Mouse (Mus musculus): ENCODE results near the gene Gm20517. TPM values are rescaled to one million over a fixed set of nuclear protein-coding genes. Genes with fewer than 3 reads are reported as not detected.

Gm20517 gene
- polyA plus RNA-seq, 1 experiment from 2014 or later = 0.98 TPM

DNA sequence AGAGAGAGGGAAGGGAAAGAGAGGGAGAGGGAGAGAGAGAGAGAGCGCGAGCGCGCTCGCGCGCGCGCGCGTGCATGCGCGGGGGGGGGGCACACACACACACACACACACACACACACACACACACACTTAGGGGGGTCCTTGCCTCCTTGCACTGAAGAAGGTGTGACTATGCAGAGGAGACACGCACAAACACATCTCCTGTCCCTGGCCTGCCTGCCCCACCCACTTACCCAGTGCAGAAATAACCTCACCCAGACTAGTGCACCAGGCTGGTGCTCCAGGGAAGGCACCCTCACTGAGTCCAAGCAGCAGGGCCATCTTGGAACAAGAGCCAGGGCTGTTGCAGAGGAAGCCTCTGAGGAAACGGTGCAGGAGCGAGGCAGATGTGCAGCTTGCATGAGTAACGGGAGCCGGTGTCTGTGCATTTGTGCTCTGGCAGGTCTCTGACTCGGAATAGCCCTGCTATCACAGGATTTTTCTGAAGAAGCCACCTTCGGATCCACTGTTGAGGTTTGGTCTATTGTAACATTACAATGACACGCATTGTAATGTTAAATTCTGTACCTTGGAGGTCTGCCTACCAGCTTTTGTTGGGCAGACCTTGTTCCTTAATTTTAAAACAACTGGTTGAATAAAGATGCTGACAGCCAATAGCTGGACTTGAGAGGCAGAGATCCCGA lies 101.6 kb downstream of the Gm20517 start:
- H3K9ac ChIP-seq (replicated peaks; ENCODE audit: low read length) = no peak overlapping the region
- 47% methylated on average over 17 of the region's 22 CpGs for WGBS
- no peaks in the 10 kb centered on the region for H3K36me3 ChIP-seq (replicated peaks; ENCODE audit: control insufficient read depth, insufficient read depth, low read depth, low read length)
- no peak overlapping the region for H3K27ac ChIP-seq (replicated peaks; ENCODE audit: low read depth, low read length)
- no peak overlapping the region for H3K4me2 ChIP-seq (ENCODE audit: low read depth, low read length)
- no peak for ATAC-seq (replicated peaks; ENCODE audit: insufficient number of reproducible peaks, low FRiP score, low TSS enrichment, low read depth)
- H3K4me3 ChIP-seq (ENCODE audit: low read depth, low read length) = no peak overlapping the region
- DNase-seq (ENCODE audit: low spot score) = no peak
- H3K4me1 ChIP-seq (ENCODE audit: control insufficient read depth, insufficient read depth, low read length) = no peaks in the 10 kb centered on the region
- H3K9me3 ChIP-seq (replicated peaks; ENCODE audit: control insufficient read depth, low read length) = no peaks in the 10 kb centered on the region
- no peaks in the 10 kb centered on the region for H3K27me3 ChIP-seq (ENCODE audit: control insufficient read depth, insufficient read depth, low read length)

DNA sequence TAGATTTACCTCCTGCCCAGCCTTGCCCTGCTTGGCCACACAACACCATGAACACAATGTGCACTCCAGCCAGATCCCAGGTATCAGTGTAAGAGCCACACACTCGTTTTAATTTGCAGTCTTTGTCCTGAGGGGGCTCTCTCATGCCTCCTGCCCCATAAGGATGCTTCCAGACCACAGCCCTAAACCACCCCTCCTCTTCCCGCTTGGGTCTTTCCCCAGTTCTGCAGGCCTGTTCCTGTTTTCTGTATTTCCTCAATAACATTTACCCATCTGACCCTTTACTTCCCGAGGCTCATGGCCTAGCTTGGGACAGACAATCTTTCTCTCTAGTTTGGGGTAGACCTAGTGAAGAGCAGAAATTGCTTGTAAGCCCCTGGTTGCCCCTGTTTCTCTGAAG lies 103.6 kb downstream of the Gm20517 start:
- H3K36me3 ChIP-seq (replicated peaks; ENCODE audit: control insufficient read depth, insufficient read depth, low read depth, low read length) = no peaks in the 10 kb centered on the region
- H3K4me2 ChIP-seq (ENCODE audit: low read depth, low read length) = no peak overlapping the region
- WGBS = 61% methylated on average over 3 of the region's 3 CpGs
- no peak overlapping the region for H3K27ac ChIP-seq (replicated peaks; ENCODE audit: low read depth, low read length)
- H3K27me3 ChIP-seq (ENCODE audit: control insufficient read depth, insufficient read depth, low read length) = no peaks in the 10 kb centered on the region
- ATAC-seq (replicated peaks; ENCODE audit: insufficient number of reproducible peaks, low FRiP score, low TSS enrichment, low read depth) (no peak), DNase-seq (ENCODE audit: low spot score) (no peak)
- H3K9ac ChIP-seq (replicated peaks; ENCODE audit: low read length) = no peak overlapping the region
- no peaks in the 10 kb centered on the region for H3K4me1 ChIP-seq (ENCODE audit: control insufficient read depth, insufficient read depth, low read length)
- H3K4me3 ChIP-seq (ENCODE audit: low read depth, low read length) = no peak overlapping the region
- no peaks in the 10 kb centered on the region for H3K9me3 ChIP-seq (replicated peaks; ENCODE audit: control insufficient read depth, low read length)

DNA sequence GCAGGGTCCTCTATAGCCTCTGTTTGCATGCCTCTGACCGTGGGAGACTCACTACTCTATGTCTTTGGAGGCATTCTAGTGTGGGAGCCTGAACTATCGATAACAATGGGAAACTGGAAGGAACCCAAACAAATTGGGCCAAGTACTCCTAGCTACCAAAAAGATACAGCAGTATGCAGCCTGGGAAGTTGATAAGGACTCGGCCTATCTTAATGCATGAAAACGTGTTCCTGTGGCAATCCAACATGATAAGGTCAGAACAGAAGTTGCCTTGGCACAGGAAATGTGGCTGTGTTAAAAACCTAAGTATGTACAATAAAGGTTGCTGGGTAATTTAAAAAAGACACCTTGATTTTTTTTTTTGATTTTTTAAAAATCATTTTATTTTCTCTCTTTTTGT lies 109.8 kb downstream of the Gm20517 start:
- Histone ChIP-seq H3K4me1 (ENCODE audit: control insufficient read depth, insufficient read depth, low read length) (no peaks in the 10 kb centered on the region), H3K9me3 (replicated peaks; ENCODE audit: control insufficient read depth, low read length) (no peaks in the 10 kb centered on the region), H3K27me3 (ENCODE audit: control insufficient read depth, insufficient read depth, low read length) (no peaks in the 10 kb centered on the region), H3K36me3 (replicated peaks; ENCODE audit: control insufficient read depth, insufficient read depth, low read depth, low read length) (no peaks in the 10 kb centered on the region), H3K4me2 (ENCODE audit: low read depth, low read length) (no peak overlapping the region), H3K9ac (replicated peaks; ENCODE audit: low read length) (no peak overlapping the region), H3K4me3 (ENCODE audit: low read depth, low read length) (no peak overlapping the region), H3K27ac (replicated peaks; ENCODE audit: low read depth, low read length) (no peak overlapping the region)
- ATAC-seq (replicated peaks; ENCODE audit: insufficient number of reproducible peaks, low FRiP score, low TSS enrichment, low read depth) (no peak), DNase-seq (ENCODE audit: low spot score) (no peak)
- 91% methylated on average over 4 of the region's 4 CpGs for WGBS

- no peaks in the 10 kb centered on the region for H3K4me1 ChIP-seq (ENCODE audit: control insufficient read depth, insufficient read depth, low read length)
- no peak within 1 kb of the TSS for H3K9ac ChIP-seq (replicated peaks; ENCODE audit: low read length)
- no peak within 1 kb of the TSS for H3K27ac ChIP-seq (replicated peaks; ENCODE audit: low read depth, low read length)
- H3K4me3 ChIP-seq (ENCODE audit: low read depth, low read length) = no peak within 1 kb of the TSS
- ATAC-seq (replicated peaks; ENCODE audit: insufficient number of reproducible peaks, low FRiP score, low TSS enrichment, low read depth) (no peak), DNase-seq (ENCODE audit: low spot score) (no peak)
- H3K4me2 ChIP-seq (ENCODE audit: low read depth, low read length) = no peak within 1 kb of the TSS
- no peaks in the 10 kb centered on the region for H3K9me3 ChIP-seq (replicated peaks; ENCODE audit: control insufficient read depth, low read length)
- H3K36me3 ChIP-seq (replicated peaks; ENCODE audit: control insufficient read depth, insufficient read depth, low read depth, low read length) = no peaks in the 10 kb centered on the region
- H3K27me3 ChIP-seq (ENCODE audit: control insufficient read depth, insufficient read depth, low read length) = no peaks in the 10 kb centered on the region
- WGBS = 75% methylated on average over 11 of the region's 11 CpGs
Observed at GRCm38 (mm10) chr17:47726566-47726965, 115.2 kb downstream of the Gm20517 start, which contains the start of gene Pgc. Pgc (plus strand) TSS chr17:47726842.

DNA sequence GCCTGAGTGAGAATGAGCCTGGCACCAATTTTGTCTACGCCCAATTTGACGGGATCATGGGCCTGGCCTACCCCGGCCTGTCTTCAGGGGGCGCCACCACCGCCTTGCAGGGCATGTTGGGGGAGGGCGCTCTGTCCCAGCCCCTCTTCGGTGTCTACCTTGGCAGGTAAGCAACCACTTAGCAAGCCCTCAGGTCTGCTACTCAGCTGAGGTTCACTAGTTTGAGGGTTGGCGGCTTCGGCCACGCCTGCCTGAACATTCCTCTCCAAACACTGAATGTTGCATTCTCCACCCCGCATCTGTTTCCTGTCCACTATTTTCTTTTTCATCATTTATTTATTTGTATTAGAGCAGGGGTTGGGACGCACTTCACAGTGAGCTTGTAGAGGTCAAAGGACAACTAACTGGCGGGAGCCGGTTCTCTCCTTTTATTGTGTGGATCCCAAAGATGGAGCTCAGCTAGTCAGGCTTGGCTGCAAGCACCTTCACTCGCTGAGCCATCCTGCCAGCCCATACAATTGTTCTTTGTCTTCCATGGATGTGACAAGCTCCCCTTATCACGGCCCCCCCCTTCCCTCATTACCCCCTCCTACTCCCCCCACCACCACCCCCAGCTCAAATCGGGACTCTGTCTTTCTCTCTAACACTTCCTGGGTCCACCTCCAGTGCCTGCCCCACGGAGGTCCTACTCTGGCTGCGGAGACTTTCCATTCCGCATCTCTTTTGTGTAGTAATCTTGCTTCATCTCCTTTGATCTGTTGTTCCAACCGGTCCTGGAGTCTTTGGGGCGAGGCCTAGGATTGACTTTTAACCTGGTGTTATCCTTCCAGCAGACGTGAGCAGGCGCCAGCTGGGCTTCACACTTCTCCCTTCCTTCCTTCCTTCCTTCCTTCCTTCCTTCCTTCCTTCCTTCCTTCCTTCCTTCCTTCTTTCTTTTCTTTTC lies 119.5 kb downstream of the Gm20517 start:
- Histone ChIP-seq H3K36me3 (replicated peaks; ENCODE audit: control insufficient read depth, insufficient read depth, low read depth, low read length) (no peaks in the 10 kb centered on the region), H3K4me3 (ENCODE audit: low read depth, low read length) (no peak overlapping the region), H3K27ac (replicated peaks; ENCODE audit: low read depth, low read length) (no peak overlapping the region), H3K4me1 (ENCODE audit: control insufficient read depth, insufficient read depth, low read length) (no peaks in the 10 kb centered on the region), H3K4me2 (ENCODE audit: low read depth, low read length) (no peak overlapping the region), H3K9ac (replicated peaks; ENCODE audit: low read length) (no peak overlapping the region), H3K9me3 (replicated peaks; ENCODE audit: control insufficient read depth, low read length) (no peaks in the 10 kb centered on the region), H3K27me3 (ENCODE audit: control insufficient read depth, insufficient read depth, low read length) (no peaks in the 10 kb centered on the region)
- ATAC-seq (replicated peaks; ENCODE audit: insufficient number of reproducible peaks, low FRiP score, low TSS enrichment, low read depth) (no peak), DNase-seq (ENCODE audit: low spot score) (no peak)
- WGBS = 48% methylated on average over 24 of the region's 24 CpGs

Other genes with a start within 250 kb of the Gm20517 start
- gene Mrps10, start 242.7 kb upstream of the Gm20517 start, polyA plus RNA-seq (2014; fragmentation: Nextera tagmentation; extraction: Ambion mirVana) = 74.1 and 75.2 TPM in 2 replicates
- 0.41 and 1.6 TPM in 2 replicates for gene Guca1b, start 226.2 kb upstream of the Gm20517 start, polyA plus RNA-seq (2014; fragmentation: Nextera tagmentation; extraction: Ambion mirVana)
- gene Guca1a, start 211.0 kb upstream of the Gm20517 start, polyA plus RNA-seq (2014; fragmentation: Nextera tagmentation; extraction: Ambion mirVana) = 0.83 and 0.84 TPM in 2 replicates
- 0.43 and 0.93 TPM in 2 replicates for gene AI661453, start 175.0 kb upstream of the Gm20517 start, polyA plus RNA-seq (2014; fragmentation: Nextera tagmentation; extraction: Ambion mirVana)
- gene 1700001C19Rik, start 174.2 kb upstream of the Gm20517 start, polyA plus RNA-seq (2014; fragmentation: Nextera tagmentation; extraction: Ambion mirVana) = 0.25 and 0.66 TPM in 2 replicates
- 27.6 and 29.4 TPM in 2 replicates for gene Taf8, start 109.3 kb upstream of the Gm20517 start, polyA plus RNA-seq (2014; fragmentation: Nextera tagmentation; extraction: Ambion mirVana)
- 291 and 294 TPM in 2 replicates for gene Ccnd3, start 106.5 kb upstream of the Gm20517 start, polyA plus RNA-seq (2014; fragmentation: Nextera tagmentation; extraction: Ambion mirVana)
- gene Bysl, start 97 bp upstream of the Gm20517 start, polyA plus RNA-seq (2014; fragmentation: Nextera tagmentation; extraction: Ambion mirVana) = 30.4 and 31.4 TPM in 2 replicates
- 47.1 and 48.0 TPM in 2 replicates for gene Med20, start within 50 bp of the Gm20517 start, polyA plus RNA-seq (2014; fragmentation: Nextera tagmentation; extraction: Ambion mirVana)
- gene Usp49, start 19.1 kb downstream of the Gm20517 start, polyA plus RNA-seq (2014; fragmentation: Nextera tagmentation; extraction: Ambion mirVana) = 4.3 and 5.2 TPM in 2 replicates
- 394 and 398 TPM in 2 replicates for gene Tomm6, start 76.8 kb downstream of the Gm20517 start, polyA plus RNA-seq (2014; fragmentation: Nextera tagmentation; extraction: Ambion mirVana)
- 3.5 and 3.6 TPM in 2 replicates for gene Frs3, start 77.4 kb downstream of the Gm20517 start, polyA plus RNA-seq (2014; fragmentation: Nextera tagmentation; extraction: Ambion mirVana)
- gene Gm21981, start 82.9 kb downstream of the Gm20517 start, polyA plus RNA-seq (2014; fragmentation: Nextera tagmentation; extraction: Ambion mirVana) = 1.7 and 2.4 TPM in 2 replicates
- 0.27 and 0.89 TPM in 2 replicates for gene Prickle4, start 83.1 kb downstream of the Gm20517 start, polyA plus RNA-seq (2014; fragmentation: Nextera tagmentation; extraction: Ambion mirVana)
- 0.15 TPM in 1 of 2 replicates, not detected in the other for gene Pgc, start 115.3 kb downstream of the Gm20517 start, polyA plus RNA-seq (2014; fragmentation: Nextera tagmentation; extraction: Ambion mirVana)
- gene Tfeb, start 125.4 kb downstream of the Gm20517 start, polyA plus RNA-seq (2014; fragmentation: Nextera tagmentation; extraction: Ambion mirVana) = 2.1 and 2.8 TPM in 2 replicates
- gene Mdfi, start 223.1 kb downstream of the Gm20517 start, polyA plus RNA-seq (2014; fragmentation: Nextera tagmentation; extraction: Ambion mirVana) = 75.2 and 95.7 TPM in 2 replicates

Data from embryonic facial prominence, embryonic 11.5 days (tissue).